Mouse (Mus musculus) forebrain, embryonic 16.5 days (tissue): ENCODE results near the gene Surf6. TPM values are rescaled to one million over a fixed set of nuclear protein-coding genes. Genes with fewer than 3 reads are reported as not detected.
A peak's percentile ranks its signal among the peaks of the same experiment; 100 is the strongest.

ENCODE experiments used
- ATAC-seq: fragments of 200-750 bp; cut with Nextera tagmentation; 2 replicates; pipeline ENCODE4 v1.8.0; 2017; ENCODE audit warnings: mild to moderate bottlenecking, moderate library complexity
- H3K27ac ChIP-seq: fragments of 300-500 bp; sonication (generic); 2 replicates; pipeline ENCODE4 v1.5.1; 2014; ENCODE audit warnings: low read length, control low read depth
- H3K27me3 ChIP-seq: fragments of 300-500 bp; sonication (generic); replicated peaks from 2 replicates; pipeline ENCODE4 v1.6.1; 2014; ENCODE audit warnings: low read length; ENCODE audit not compliant: control insufficient read depth, insufficient read depth
- H3K36me3 ChIP-seq: fragments of 300-500 bp; sonication (generic); 2 replicates; pipeline ENCODE4 v1.6.1; 2014; ENCODE audit not compliant: control insufficient read depth, insufficient read depth
- H3K4me1 ChIP-seq: fragments of 300-500 bp; sonication (generic); replicated peaks from 2 replicates; pipeline ENCODE4 v1.6.1; 2014; ENCODE audit warnings: low read length; ENCODE audit not compliant: control insufficient read depth, insufficient read depth
- H3K4me2 ChIP-seq: fragments of 300-500 bp; sonication (generic); 2 replicates; pipeline ENCODE4 v1.6.1; 2014; ENCODE audit warnings: mild to moderate bottlenecking, low read length, control low read depth
- H3K4me3 ChIP-seq: fragments of 300-500 bp; sonication (generic); replicated peaks from 2 replicates; pipeline ENCODE4 v1.5.1; 2014; ENCODE audit warnings: mild to moderate bottlenecking, low read length, control low read depth
- H3K9ac ChIP-seq: fragments of 300-500 bp; sonication (generic); replicated peaks from 2 replicates; pipeline ENCODE4 v1.6.1; 2014; ENCODE audit warnings: low read depth, low read length, control low read depth
- H3K9me3 ChIP-seq: fragments of 300-500 bp; sonication (generic); 2 replicates; pipeline ENCODE4 v1.6.1; 2016; ENCODE audit warnings: low read length; ENCODE audit not compliant: control insufficient read depth
- WGBS: fragments of 180-500 bp; shearing (Covaris S2); extraction: QIAGEN DNeasy Blood & Tissue Kit; methylation state at CpG from one replicate; pipeline ENCODE4 v1.1.7; 2014; 5-methylcytosine and 5-hydroxymethylcytosine counted together
- polyA plus RNA-seq: library from polyadenylated mRNA; unstranded; fragments of >200 nt; fragmentation: Nextera tagmentation; extraction: Ambion mirVana; gene quantifications from 2 replicates; pipeline ENCODE4 v1.2.1, GENCODE M21; 2015

The Surf6 gene
- polyA plus RNA-seq = 29.1 and 32.1 TPM in 2 replicates

- Histone ChIP-seq H3K9ac (peak within 1 kb of the TSS; percentile 70), H3K4me1 (peaks cover 23% of the 10 kb centered on the region), H3K4me2 (peak within 1 kb of the TSS; percentile 84), H3K27ac (peak within 1 kb of the TSS; percentile 89), H3K27me3 (no peaks in the 10 kb centered on the region), H3K9me3 (no peaks in the 10 kb centered on the region), H3K36me3 (peaks cover 26% of the 10 kb centered on the region), H3K4me3 (peak within 1 kb of the TSS; percentile 84)
- peak; percentile 98 for ATAC-seq
- WGBS = under 1% methylated on average over 41 of the region's 41 CpGs
Observed at GRCm38 (mm10) chr2:26902467-26903220, at the start of gene Surf6. Gene Surf6, minus strand, starts transcription at chr2:26902879.

- 95% methylated on average over 4 of the region's 4 CpGs for WGBS
- H3K4me2 ChIP-seq = no peak overlapping the region
- H3K4me1 ChIP-seq = 0 out of 2 replicates have a peak, but pooled peaks cover 3% of the 10 kb centered on the region
- H3K9me3 ChIP-seq = no peaks in the 10 kb centered on the region
- no peak overlapping the region for H3K9ac ChIP-seq
- H3K27me3 ChIP-seq = no peaks in the 10 kb centered on the region
- H3K4me3 ChIP-seq = no peak overlapping the region
- ATAC-seq = no peak
- H3K36me3 ChIP-seq = peaks cover 24% of the 10 kb centered on the region
- no peak overlapping the region for H3K27ac ChIP-seq
Observed at GRCm38 (mm10) chr2:26952193-26952592, 49.5 kb upstream of the Surf6 start.

DNA sequence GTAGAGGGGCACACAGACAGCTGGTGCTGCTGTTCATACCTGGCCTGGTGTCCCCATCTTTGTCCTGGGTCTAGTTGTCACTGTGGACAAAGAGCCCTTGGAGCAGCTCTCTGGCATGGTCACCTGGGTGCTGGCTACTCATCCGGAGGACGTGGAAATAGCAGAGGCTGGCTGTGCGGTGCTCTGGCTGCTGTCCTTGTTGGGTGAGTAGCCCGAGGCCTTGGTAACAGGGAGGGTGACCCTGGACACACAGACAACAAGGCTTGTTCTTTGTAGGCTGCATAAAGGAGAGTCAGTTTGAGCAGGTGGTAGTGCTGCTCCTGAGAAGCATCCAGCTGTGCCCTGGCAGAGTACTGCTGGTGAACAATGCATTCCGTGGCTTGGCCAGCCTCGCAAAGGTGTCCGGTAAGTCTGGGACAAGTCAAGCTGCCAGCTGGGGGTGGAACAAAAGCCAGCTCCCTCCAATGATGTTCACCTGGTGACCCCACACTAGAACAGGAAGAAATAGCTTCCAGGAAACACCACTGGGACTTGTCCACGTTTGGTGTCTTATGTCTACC, 48.7 kb upstream of the Surf6 start:
- no peak overlapping the region for H3K9ac ChIP-seq
- ATAC-seq = no peak
- no peaks in the 10 kb centered on the region for H3K9me3 ChIP-seq
- no peak overlapping the region for H3K4me3 ChIP-seq
- no peak overlapping the region for H3K4me2 ChIP-seq
- H3K4me1 ChIP-seq = 0 out of 2 replicates have a peak, but pooled peaks cover 3% of the 10 kb centered on the region
- H3K36me3 ChIP-seq = peaks cover 19% of the 10 kb centered on the region
- no peak overlapping the region for H3K27ac ChIP-seq
- H3K27me3 ChIP-seq = no peaks in the 10 kb centered on the region
- WGBS = 92% methylated on average over 8 of the region's 8 CpGs

DNA sequence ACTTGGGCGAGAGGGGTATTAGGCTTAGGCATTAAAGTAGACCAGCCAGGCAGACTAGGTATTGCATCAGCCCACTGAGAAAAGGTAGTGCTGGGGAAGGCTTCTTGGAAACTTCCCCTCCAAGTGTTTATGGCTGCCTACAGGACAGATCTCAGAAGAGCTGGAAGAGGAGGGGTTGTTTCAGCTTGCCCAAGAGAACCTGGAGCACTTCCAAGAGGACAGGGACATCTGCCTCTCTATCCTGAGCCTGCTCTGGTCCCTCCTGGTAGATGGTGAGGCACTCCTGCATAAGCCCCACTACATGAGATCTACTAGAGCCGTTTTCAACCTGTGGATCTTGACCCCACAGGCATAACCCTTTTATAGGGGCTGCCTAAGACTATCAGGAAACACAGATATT, 47.7 kb upstream of the Surf6 start:
- 0 out of 2 replicates have a peak, but pooled peaks cover 3% of the 10 kb centered on the region for H3K4me1 ChIP-seq
- no peak overlapping the region for H3K4me3 ChIP-seq
- no peak overlapping the region for H3K27ac ChIP-seq
- H3K4me2 ChIP-seq = no peak overlapping the region
- ATAC-seq = no peak
- H3K36me3 ChIP-seq = peaks cover 10% of the 10 kb centered on the region
- H3K9me3 ChIP-seq = no peaks in the 10 kb centered on the region
- WGBS = 93% methylated on average over 2 of the region's 2 CpGs
- no peak overlapping the region for H3K9ac ChIP-seq
- H3K27me3 ChIP-seq = no peaks in the 10 kb centered on the region

- no peak overlapping the region for H3K4me3 ChIP-seq
- H3K9me3 ChIP-seq = no peaks in the 10 kb centered on the region
- no peak for ATAC-seq
- no peak overlapping the region for H3K4me2 ChIP-seq
- no peak overlapping the region for H3K9ac ChIP-seq
- H3K36me3 ChIP-seq = no peaks in the 10 kb centered on the region
- no peaks in the 10 kb centered on the region for H3K27me3 ChIP-seq
- H3K4me1 ChIP-seq = 0 out of 2 replicates have a peak, but pooled peaks cover 3% of the 10 kb centered on the region
- H3K27ac ChIP-seq = no peak overlapping the region
- WGBS = 85% methylated on average over 3 of the region's 3 CpGs
Observed at GRCm38 (mm10) chr2:26943253-26943652, 40.6 kb upstream of the Surf6 start.

DNA sequence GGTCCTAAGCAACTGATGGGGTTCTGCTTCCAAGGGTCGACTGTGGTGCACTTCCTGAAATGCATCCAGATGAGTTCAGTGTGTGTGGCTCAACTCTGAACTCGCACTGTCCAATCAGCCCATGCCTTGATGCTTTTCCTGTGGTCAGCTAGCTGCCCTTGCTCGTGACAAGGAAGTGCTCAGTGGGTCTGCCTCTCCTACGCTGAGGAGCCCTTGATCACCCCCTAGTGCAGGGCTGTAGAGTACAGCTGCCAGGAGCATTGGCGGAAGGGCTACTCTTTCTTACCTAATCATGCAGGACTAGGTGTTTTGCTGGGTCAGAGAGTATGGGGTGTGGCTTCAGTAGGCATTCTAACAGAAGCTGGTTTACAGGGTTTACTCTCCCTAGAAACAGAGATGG, 38.9 kb upstream of the Surf6 start:
- H3K4me1 ChIP-seq = no peaks in the 10 kb centered on the region
- WGBS = 44% methylated on average over 5 of the region's 5 CpGs
- ATAC-seq = no peak

DNA sequence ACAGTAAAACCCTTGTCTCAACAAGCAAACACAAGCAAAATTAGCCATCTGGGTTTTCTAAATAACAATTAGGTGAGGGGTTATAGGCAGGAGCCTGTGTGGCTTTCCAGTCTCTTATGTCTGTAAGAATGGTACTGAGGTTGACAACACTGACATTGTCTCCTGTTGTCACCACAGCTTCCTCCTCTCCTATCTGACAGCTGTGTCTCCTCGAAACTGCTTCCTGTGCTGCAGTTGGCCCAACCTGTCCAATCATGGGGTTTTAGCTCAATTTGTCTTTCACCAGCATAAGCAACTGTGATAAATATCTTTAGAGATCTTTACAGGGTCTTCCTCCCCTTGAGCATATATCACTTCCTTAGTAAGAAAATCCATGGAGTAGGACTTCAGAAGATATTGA, 33.7 kb upstream of the Surf6 start:
- Histone ChIP-seq H3K27me3 (no peaks in the 10 kb centered on the region), H3K27ac (no peak overlapping the region), H3K9me3 (no peaks in the 10 kb centered on the region), H3K4me3 (no peak overlapping the region), H3K4me2 (no peak overlapping the region), H3K36me3 (no peaks in the 10 kb centered on the region), H3K9ac (no peak overlapping the region), H3K4me1 (peaks cover 12% of the 10 kb centered on the region)
- 86% methylated on average over 1 of the region's 1 CpGs for WGBS
- no peak for ATAC-seq

More for the DNA sequence above, 38.9 kb upstream of the Surf6 start:
- Histone ChIP-seq H3K9me3 (no peaks in the 10 kb centered on the region), H3K27me3 (no peaks in the 10 kb centered on the region), H3K36me3 (no peaks in the 10 kb centered on the region), H3K9ac (no peak overlapping the region), H3K27ac (no peak overlapping the region), H3K4me2 (no peak overlapping the region), H3K4me3 (no peak overlapping the region)

DNA sequence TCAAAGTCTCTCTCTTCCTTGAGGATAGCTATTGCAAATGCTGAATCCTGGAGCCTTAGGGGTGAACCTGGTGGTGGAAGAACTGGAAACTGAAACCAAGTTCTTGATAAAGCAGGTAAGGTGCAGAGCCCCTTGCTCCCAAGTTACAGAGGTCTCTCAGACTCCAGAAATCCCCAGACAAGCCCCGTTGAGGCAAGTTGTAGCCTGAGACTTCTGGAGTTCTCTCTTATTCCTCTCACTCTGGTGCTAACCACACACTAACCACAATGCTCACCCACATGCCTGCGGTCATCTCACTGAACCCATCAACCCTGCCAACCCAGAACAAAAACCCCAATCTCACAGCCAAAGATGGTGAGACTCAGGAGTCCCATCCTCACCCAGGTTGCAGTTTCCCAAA, 32.6 kb upstream of the Surf6 start:
- Histone ChIP-seq H3K4me2 (no peak overlapping the region), H3K27me3 (no peaks in the 10 kb centered on the region), H3K27ac (no peak overlapping the region), H3K36me3 (no peaks in the 10 kb centered on the region), H3K9ac (no peak overlapping the region), H3K4me1 (peaks cover 22% of the 10 kb centered on the region), H3K4me3 (no peak overlapping the region), H3K9me3 (no peaks in the 10 kb centered on the region)
- 85% methylated on average over 2 of the region's 2 CpGs for WGBS
- no peak for ATAC-seq

DNA sequence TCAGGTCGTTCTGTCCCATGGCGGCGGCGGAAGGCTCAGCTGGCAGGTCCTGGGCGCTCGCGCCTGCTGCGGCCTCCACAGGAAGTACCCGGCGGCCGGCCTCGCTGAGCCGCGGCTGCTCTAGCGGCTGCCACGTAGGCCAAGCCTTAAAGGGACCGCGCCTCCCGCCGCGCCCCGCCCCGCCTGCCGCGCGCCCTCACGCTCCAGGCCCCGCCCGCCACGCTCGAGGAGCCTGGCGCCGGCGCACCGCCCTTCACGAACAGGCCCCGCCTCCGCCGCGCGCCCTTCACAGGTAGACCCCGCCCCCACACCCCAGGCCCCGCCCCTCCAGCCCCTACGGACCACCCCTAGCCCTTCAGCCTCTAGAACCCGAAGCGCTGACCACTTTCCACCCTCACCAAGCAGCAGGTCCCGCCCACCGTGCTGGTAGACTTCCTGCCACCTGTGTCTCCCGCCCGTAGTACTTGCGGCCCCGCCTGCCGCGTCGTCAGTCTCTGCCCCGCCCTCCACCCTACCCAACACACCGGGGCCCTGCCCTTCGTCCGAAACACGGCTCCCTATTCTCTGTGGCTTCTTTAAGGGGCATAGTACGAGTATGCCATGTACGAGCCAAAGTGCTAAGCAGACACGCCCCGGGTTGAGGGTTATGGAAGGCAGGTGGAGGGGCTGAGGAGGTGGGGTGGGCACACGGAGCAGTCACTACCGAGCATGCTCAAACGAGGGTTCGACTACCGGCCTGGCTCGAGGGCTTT, 30.8 kb upstream of the Surf6 start, which contains the start of the genes Surf4 and Stkld1:
TSS of gene Surf4 (minus strand) at position 625 of the 752 bp plus-strand sequence.
TSS of gene Stkld1 (plus strand) at position 744 of the 752 bp plus-strand sequence.
- H3K4me2 ChIP-seq = peak within 1 kb of the TSS; percentile 77
- under 1% methylated on average over 64 of the region's 70 CpGs for WGBS
- peak within 1 kb of the TSS; percentile 98 for H3K9ac ChIP-seq
- H3K36me3 ChIP-seq = no peaks in the 10 kb centered on the region
- H3K4me3 ChIP-seq = peak within 1 kb of the TSS; percentile 92
- no peak within 1 kb of the TSS; the same call in 1 of the 2 replicates for H3K27ac ChIP-seq
- no peaks in the 10 kb centered on the region for H3K27me3 ChIP-seq
- H3K4me1 ChIP-seq = peaks cover 24% of the 10 kb centered on the region
- peak; percentile 97 for ATAC-seq
- no peaks in the 10 kb centered on the region for H3K9me3 ChIP-seq
